Mouse (Mus musculus) ES-E14 (cell line): ENCODE results near the gene Agtr1a. TPM values are rescaled to one million over a fixed set of nuclear protein-coding genes. Genes with fewer than 3 reads are reported as not detected.

ENCODE experiments used
- DNase-seq: peaks from one replicate; pipeline ENCODE4 v3.0.0-alpha.2; 2013; ENCODE audit warnings: low read depth, low spot score
- H3K27ac ChIP-seq: 2 replicates; pipeline ENCODE4 v1.5.1; 2012; ENCODE audit warnings: low read depth, mild to moderate bottlenecking, low read length, moderate library complexity, mixed read lengths; ENCODE audit not compliant: poor library complexity, insufficient read depth, severe bottlenecking
- H3K36me3 ChIP-seq: 2 replicates; pipeline ENCODE4 v1.6.1; 2012; ENCODE audit warnings: mild to moderate bottlenecking, low read length, moderate library complexity, mixed read lengths; ENCODE audit not compliant: control insufficient read depth, poor library complexity, insufficient read depth, severe bottlenecking
- H3K4me1 ChIP-seq, 2 experiments: fragments of 150-350 bp in 1 of 2; sonication (generic) in 1 of 2; 2 replicates each; pipeline ENCODE4 v1.6.1; 2012; ENCODE audit warnings: low read length in 2 of 2, mild to moderate bottlenecking in 1 of 2, mixed read lengths in 1 of 2; ENCODE audit not compliant: control insufficient read depth in 2 of 2, insufficient read depth in 2 of 2, poor library complexity in 1 of 2
- H3K4me3 ChIP-seq, 2 experiments: fragments of 150-350 bp in 1 of 2; sonication (generic) in 1 of 2; 2 replicates each; pipeline ENCODE4 v1.5.1; 2012; ENCODE audit warnings: low read length in 2 of 2, low read depth in 1 of 2, mild to moderate bottlenecking in 1 of 2, mixed read lengths in 1 of 2; ENCODE audit not compliant: insufficient read depth in 1 of 2, poor library complexity in 1 of 2, severe bottlenecking in 1 of 2
- H3K9ac ChIP-seq: 2 replicates; pipeline ENCODE4 v1.6.1; 2012; ENCODE audit warnings: low read depth, mild to moderate bottlenecking, low read length, mixed read lengths; ENCODE audit not compliant: poor library complexity, insufficient read depth, severe bottlenecking
- H3K9me3 ChIP-seq: fragments of 150-350 bp; sonication (generic); 2 replicates; pipeline ENCODE4 v1.6.1; 2012; ENCODE audit warnings: low read depth, mild to moderate bottlenecking, low read length; ENCODE audit not compliant: control insufficient read depth, insufficient read depth
- CHD2 ChIP-seq: IDR thresholded peaks from 2 replicates; pipeline ENCODE4 v1.6.1; 2014; ENCODE audit warnings: mild to moderate bottlenecking, low read depth, low read length, inconsistent platforms
- HCFC1 ChIP-seq: IDR thresholded peaks from 2 replicates; pipeline ENCODE4 v1.6.1; 2012; ENCODE audit warnings: low read length, inconsistent platforms, borderline replicate concordance; ENCODE audit not compliant: insufficient read depth
- MAFK ChIP-seq: IDR thresholded peaks from 2 replicates; pipeline ENCODE4 v1.6.1; 2014; ENCODE audit warnings: mild to moderate bottlenecking, low read depth, low read length, inconsistent platforms; ENCODE audit not compliant: insufficient read depth
- ZC3H11A ChIP-seq: IDR thresholded peaks from 2 replicates; pipeline ENCODE4 v1.6.1; 2012; ENCODE audit warnings: low read depth, mild to moderate bottlenecking, inconsistent platforms, low read length, borderline replicate concordance
- ZNF384 ChIP-seq: IDR thresholded peaks from 2 replicates; pipeline ENCODE4 v1.6.1; 2012; ENCODE audit warnings: low read depth, low read length, inconsistent platforms
- in situ Hi-C, 2 experiments: fragments of 600-800 bp; cut with MboI; formaldehyde crosslinking; loops; one replicate each; pipeline ENCODE4 v1.15.1; 2025; ENCODE audit warnings: low sequenced_read_pairs in 2 of 2, inconsistent platforms in 1 of 2; ENCODE audit not compliant: unreplicated experiment in 2 of 2
- total RNA-seq: library from RNA; depleted of rRNA; stranded (reverse); fragments of 300-350 nt; gene quantifications from 2 replicates; pipeline ENCODE4 v1.2.3, GENCODE M21; 2012

Agtr1a gene
- total RNA-seq, 1 experiment, result 0.45 TPM

- H3K4me3 ChIP-seq, result no peak overlapping the region
- H3K4me1 ChIP-seq, result no peaks in the 10 kb centered on the region
- no peak overlapping the region for H3K27ac ChIP-seq
- H3K9me3 ChIP-seq, result no peaks in the 10 kb centered on the region
- TF ChIP-seq ZNF384 (no peak), MAFK (no peak), CHD2 (no peak), HCFC1 (no peak), ZC3H11A (no peak)
- in situ Hi-C loops, result no loop called here
- no peak for DNase-seq
- no peak overlapping the region for H3K9ac ChIP-seq
- H3K36me3 ChIP-seq, result no peaks in the 10 kb centered on the region
Measured at GRCm38 (mm10) chr13:30365378-30365777, 29.1 kb downstream of the Agtr1a start.

- Histone ChIP-seq H3K9ac (no peak overlapping the region), H3K4me3 (no peak overlapping the region), H3K9me3 (no peaks in the 10 kb centered on the region), H3K36me3 (no peaks in the 10 kb centered on the region), H3K4me1 (no peaks in the 10 kb centered on the region), H3K27ac (no peak overlapping the region)
- TF ChIP-seq CHD2, result no peak
- TF ChIP-seq HCFC1, result no peak
- TF ChIP-seq ZC3H11A, result no peak
- no peak for TF ChIP-seq MAFK
- TF ChIP-seq ZNF384, result no peak
- in situ Hi-C loops, result no loop called here
- DNase-seq, result no peak
Measured at GRCm38 (mm10) chr13:30368116-30368515, 31.9 kb downstream of the Agtr1a start.

DNA sequence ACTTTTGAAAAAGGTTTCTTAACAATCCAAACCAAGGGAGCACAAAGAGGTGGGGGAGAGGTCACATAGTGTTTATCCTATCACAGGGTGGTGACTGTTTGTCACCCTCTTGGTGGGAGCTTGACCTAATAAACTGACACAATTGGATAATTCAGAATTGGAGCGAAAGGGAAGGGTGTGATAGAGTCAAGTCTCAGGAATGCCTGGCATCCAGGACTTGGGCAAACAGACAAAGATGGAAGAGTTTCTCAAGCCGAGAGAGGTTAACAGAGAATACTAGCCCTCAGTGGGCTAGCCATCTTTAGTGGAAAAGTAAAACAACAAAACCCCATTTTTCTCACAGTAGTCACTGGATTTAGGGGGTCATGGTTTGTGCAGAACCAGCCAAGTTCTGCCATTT is 32.5 kb downstream of the Agtr1a start:
- H3K9ac ChIP-seq, result no peak overlapping the region
- DNase-seq, result no peak
- TF ChIP-seq ZC3H11A, result no peak
- TF ChIP-seq MAFK, result no peak
- no peak overlapping the region for H3K27ac ChIP-seq
- in situ Hi-C loops, result no loop called here
- no peaks in the 10 kb centered on the region for H3K36me3 ChIP-seq
- no peaks in the 10 kb centered on the region for H3K9me3 ChIP-seq
- no peaks in the 10 kb centered on the region for H3K4me1 ChIP-seq
- no peak overlapping the region for H3K4me3 ChIP-seq

- in situ Hi-C loops, result no loop called here
Measured at GRCm38 (mm10) chr13:30378868-30379267, 42.6 kb downstream of the Agtr1a start.

GRCm38 (mm10) chr13:30385183-30385582 is 48.9 kb downstream of the Agtr1a start:
- in situ Hi-C loops, result no loop called here
- Histone ChIP-seq H3K9ac (no peak overlapping the region), H3K4me3 (no peak overlapping the region), H3K4me1 (no peaks in the 10 kb centered on the region), H3K27ac (no peak overlapping the region), H3K36me3 (no peaks in the 10 kb centered on the region), H3K9me3 (no peaks in the 10 kb centered on the region)
- DNase-seq, result no peak
- no peak for TF ChIP-seq ZNF384
- TF ChIP-seq ZC3H11A, result no peak
- no peak for TF ChIP-seq MAFK
- TF ChIP-seq HCFC1, result no peak
- no peak for TF ChIP-seq CHD2

More at GRCm38 (mm10) chr13:30378868-30379267, 42.6 kb downstream of the Agtr1a start:
- TF ChIP-seq ZNF384 (no peak), CHD2 (no peak), ZC3H11A (no peak), MAFK (no peak), HCFC1 (no peak)
- Histone ChIP-seq H3K9me3 (no peaks in the 10 kb centered on the region), H3K4me1 (no peaks in the 10 kb centered on the region), H3K9ac (no peak overlapping the region), H3K36me3 (no peaks in the 10 kb centered on the region), H3K27ac (no peak overlapping the region), H3K4me3 (no peak overlapping the region)
- no peak for DNase-seq
